Mouse (Mus musculus) kidney, postnatal 14 days (tissue): Measurements from ENCODE around the gene Smg5.
A peak's percentile ranks its signal among the peaks of the same experiment; 100 is the strongest.

Source experiments
- DNase-seq: peaks from one replicate; pipeline ENCODE4 v3.0.0; 2022; ENCODE audit warnings: mixed read lengths

Gene Smg5

GRCm38 (mm10) chr3:88395742-88396141 lies 59.7 kb downstream of the Smg5 start:
- no peak for DNase-seq

GRCm38 (mm10) chr3:88398666-88399065 lies 62.6 kb downstream of the Smg5 start:
- no peak for DNase-seq

GRCm38 (mm10) chr3:88403522-88404230 lies 67.6 kb downstream of the Smg5 start:
- DNase-seq: no peak

GRCm38 (mm10) chr3:88407090-88407489 lies 71.0 kb downstream of the Smg5 start:
- peak; percentile 71 for DNase-seq

GRCm38 (mm10) chr3:88407529-88407928 lies 71.5 kb downstream of the Smg5 start:
- DNase-seq: no peak

- DNase-seq: no peak
Observed at GRCm38 (mm10) chr3:88408953-88409352, 72.9 kb downstream of the Smg5 start.

GRCm38 (mm10) chr3:88409741-88410644 lies 73.9 kb downstream of the Smg5 start, which contains the start of gene Pmf1:
Pmf1 (minus strand) TSS chr3:88410331.
- DNase-seq: peak; percentile 96

- DNase-seq: no peak
Observed at GRCm38 (mm10) chr3:88410645-88411031, 74.6 kb downstream of the Smg5 start.

GRCm38 (mm10) chr3:88411681-88412080 lies 75.6 kb downstream of the Smg5 start:
- no peak for DNase-seq
